Mouse (Mus musculus): Measurements from ENCODE around the gene Tom1l2. TPM values are rescaled to one million over a fixed set of nuclear protein-coding genes. Genes with fewer than 3 reads are reported as not detected.
A peak's percentile ranks its signal among the peaks of the same experiment; 100 is the strongest.

The Tom1l2 gene
- polyA plus RNA-seq, 1 experiment from 2014 or later = 29.5 TPM

- H3K4me2 ChIP-seq = no peak overlapping the region
- H3K27me3 ChIP-seq = no peaks in the 10 kb centered on the region
- peaks cover 18% of the 10 kb centered on the region for H3K4me1 ChIP-seq
- no peak for ATAC-seq (ENCODE audit: insufficient number of reproducible peaks, insufficient read depth, low FRiP score, low TSS enrichment, low read depth)
- H3K9ac ChIP-seq = no peak overlapping the region
- H3K27ac ChIP-seq = no peak overlapping the region
- 72% methylated on average over 11 of the region's 11 CpGs for WGBS
- peaks cover 25% of the 10 kb centered on the region for H3K36me3 ChIP-seq
- H3K4me3 ChIP-seq = no peak overlapping the region
- no peaks in the 10 kb centered on the region for H3K9me3 ChIP-seq
Observed at GRCm38 (mm10) chr11:60244503-60245143, 108.1 kb downstream of the Tom1l2 start.

DNA sequence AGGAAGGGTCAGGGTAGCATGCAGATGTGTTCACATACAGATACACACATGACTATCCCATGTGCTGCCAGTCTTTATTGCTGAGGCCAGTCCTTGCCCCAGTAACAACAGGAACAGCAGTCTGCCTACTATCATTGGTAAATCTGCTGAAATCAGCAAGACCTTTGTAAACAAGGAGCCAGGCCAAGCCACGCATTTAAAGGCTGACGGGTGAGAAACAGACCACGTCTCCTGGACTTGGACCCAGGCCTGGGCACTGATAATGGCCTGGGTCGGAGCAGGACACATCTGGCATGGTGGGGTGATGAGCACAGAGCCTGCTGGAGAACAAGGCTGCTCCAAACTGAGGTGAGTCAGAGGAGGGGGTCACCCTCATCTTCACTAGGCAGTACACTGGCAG, 112.2 kb downstream of the Tom1l2 start:
- 84% methylated on average over 4 of the region's 4 CpGs for WGBS
- H3K27me3 ChIP-seq = no peaks in the 10 kb centered on the region
- H3K9ac ChIP-seq = no peak overlapping the region
- no peak overlapping the region for H3K4me2 ChIP-seq
- no peaks in the 10 kb centered on the region for H3K4me1 ChIP-seq
- H3K9me3 ChIP-seq = no peaks in the 10 kb centered on the region
- no peak overlapping the region for H3K4me3 ChIP-seq
- H3K27ac ChIP-seq = no peak overlapping the region
- peaks cover 29% of the 10 kb centered on the region for H3K36me3 ChIP-seq
- no peak for ATAC-seq (ENCODE audit: insufficient number of reproducible peaks, insufficient read depth, low FRiP score, low TSS enrichment, low read depth)

GRCm38 (mm10) chr11:60235351-60235750, 117.4 kb downstream of the Tom1l2 start:
- no peak for ATAC-seq (ENCODE audit: insufficient number of reproducible peaks, insufficient read depth, low FRiP score, low TSS enrichment, low read depth)
- no peak overlapping the region for H3K4me3 ChIP-seq
- 78% methylated on average over 5 of the region's 5 CpGs for WGBS

DNA sequence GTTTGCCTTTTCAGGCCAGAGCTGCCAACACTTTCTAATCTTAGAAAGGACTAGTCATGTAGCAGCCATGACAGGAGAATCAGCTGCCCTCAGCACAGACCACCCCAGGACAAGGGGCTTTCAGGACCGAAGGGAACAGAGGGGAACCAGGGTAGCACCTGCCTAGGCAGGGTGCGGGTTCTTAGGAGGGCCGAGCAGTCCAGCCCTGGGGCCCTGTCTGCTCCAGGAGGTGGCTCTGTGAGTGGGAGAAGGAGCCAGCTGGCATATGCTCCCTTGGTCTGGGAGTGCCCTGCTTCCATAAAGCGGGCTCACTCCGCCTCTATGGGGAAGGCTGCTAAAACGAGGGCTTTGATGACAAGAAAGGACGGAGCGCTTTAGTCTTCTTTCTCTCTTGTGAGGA, 119.5 kb downstream of the Tom1l2 start:
- Histone ChIP-seq H3K9ac (no peak overlapping the region), H3K4me1 (peaks cover 25% of the 10 kb centered on the region), H3K4me2 (no peak overlapping the region), H3K36me3 (peaks cover 15% of the 10 kb centered on the region), H3K27me3 (no peaks in the 10 kb centered on the region), H3K9me3 (no peaks in the 10 kb centered on the region), H3K27ac (no peak overlapping the region), H3K4me3 (no peak overlapping the region)
- WGBS = 73% methylated on average over 8 of the region's 8 CpGs
- no peak for ATAC-seq (ENCODE audit: insufficient number of reproducible peaks, insufficient read depth, low FRiP score, low TSS enrichment, low read depth)

More at GRCm38 (mm10) chr11:60235351-60235750, 117.4 kb downstream of the Tom1l2 start:
- Histone ChIP-seq H3K27ac (no peak overlapping the region), H3K36me3 (peaks cover 8% of the 10 kb centered on the region), H3K27me3 (no peaks in the 10 kb centered on the region), H3K9ac (no peak overlapping the region), H3K9me3 (no peaks in the 10 kb centered on the region), H3K4me2 (no peak overlapping the region), H3K4me1 (peaks cover 17% of the 10 kb centered on the region)

- Histone ChIP-seq H3K36me3 (peaks cover 15% of the 10 kb centered on the region), H3K9me3 (no peaks in the 10 kb centered on the region), H3K27ac (0 out of 2 replicates have a peak overlapping the region, but pooled peaks have one; percentile 4), H3K4me2 (no peak overlapping the region), H3K9ac (0 out of 2 replicates have a peak overlapping the region, but pooled peaks have one; percentile 1), H3K4me1 (peaks cover 25% of the 10 kb centered on the region), H3K27me3 (no peaks in the 10 kb centered on the region), H3K4me3 (no peak overlapping the region)
- no peak for ATAC-seq (ENCODE audit: insufficient number of reproducible peaks, insufficient read depth, low FRiP score, low TSS enrichment, low read depth)
- 73% methylated on average over 14 of the region's 14 CpGs for WGBS
Observed at GRCm38 (mm10) chr11:60232441-60233058, 120.2 kb downstream of the Tom1l2 start.

GRCm38 (mm10) chr11:60231951-60232350, 120.8 kb downstream of the Tom1l2 start:
- H3K27me3 ChIP-seq = no peaks in the 10 kb centered on the region
- H3K4me2 ChIP-seq = no peak overlapping the region
- no peak overlapping the region for H3K4me3 ChIP-seq
- no peak for ATAC-seq (ENCODE audit: insufficient number of reproducible peaks, insufficient read depth, low FRiP score, low TSS enrichment, low read depth)
- no peak overlapping the region for H3K27ac ChIP-seq
- WGBS = 46% methylated on average over 4 of the region's 4 CpGs
- peaks cover 12% of the 10 kb centered on the region for H3K36me3 ChIP-seq
- peaks cover 25% of the 10 kb centered on the region for H3K4me1 ChIP-seq
- H3K9ac ChIP-seq = 0 out of 2 replicates have a peak overlapping the region, but pooled peaks have one; percentile 1
- no peaks in the 10 kb centered on the region for H3K9me3 ChIP-seq

DNA sequence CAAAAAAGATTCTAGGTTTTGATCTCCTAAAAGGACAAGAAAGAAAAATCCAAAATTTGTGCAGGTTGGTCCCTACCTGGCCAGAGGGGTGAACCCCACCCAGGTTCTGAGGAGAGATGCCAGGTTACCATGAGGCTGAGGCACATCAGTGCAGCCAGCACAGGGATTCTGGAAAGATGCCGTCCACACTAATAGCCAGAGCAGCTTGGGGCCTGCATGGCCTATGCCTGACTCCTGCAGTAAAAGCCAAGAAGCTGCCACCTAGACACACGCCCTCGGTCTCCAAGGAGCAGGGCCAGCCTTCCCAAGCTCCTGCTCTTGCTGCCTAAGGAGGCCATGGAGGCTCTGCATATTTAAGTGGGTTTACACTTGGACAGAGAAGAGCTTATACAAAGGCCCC, 121.4 kb downstream of the Tom1l2 start:
- H3K4me1 ChIP-seq = peaks cover 25% of the 10 kb centered on the region
- H3K27me3 ChIP-seq = no peaks in the 10 kb centered on the region
- peak overlapping the region; percentile 1; the same call in 1 of the 2 replicates for H3K9ac ChIP-seq
- no peak overlapping the region for H3K27ac ChIP-seq
- no peak overlapping the region for H3K4me2 ChIP-seq
- H3K9me3 ChIP-seq = no peaks in the 10 kb centered on the region
- ATAC-seq (ENCODE audit: insufficient number of reproducible peaks, insufficient read depth, low FRiP score, low TSS enrichment, low read depth) = no peak
- H3K4me3 ChIP-seq = no peak overlapping the region
- 75% methylated on average over 3 of the region's 3 CpGs for WGBS
- H3K36me3 ChIP-seq = peaks cover 11% of the 10 kb centered on the region

- Histone ChIP-seq H3K27me3 (no peaks in the 10 kb centered on the region), H3K4me2 (no peak overlapping the region), H3K36me3 (peaks cover 11% of the 10 kb centered on the region), H3K27ac (no peak overlapping the region), H3K4me3 (no peak overlapping the region), H3K9ac (no peak overlapping the region), H3K4me1 (peaks cover 25% of the 10 kb centered on the region), H3K9me3 (no peaks in the 10 kb centered on the region)
- 91% methylated on average over 7 of the region's 7 CpGs for WGBS
- ATAC-seq (ENCODE audit: insufficient number of reproducible peaks, insufficient read depth, low FRiP score, low TSS enrichment, low read depth) = no peak
Observed at GRCm38 (mm10) chr11:60230512-60230911, 122.2 kb downstream of the Tom1l2 start.

- WGBS = 63% methylated on average over 13 of the region's 13 CpGs
- Histone ChIP-seq H3K27ac (no peak overlapping the region), H3K9ac (no peak overlapping the region), H3K9me3 (no peaks in the 10 kb centered on the region), H3K4me3 (no peak overlapping the region), H3K27me3 (no peaks in the 10 kb centered on the region), H3K4me1 (peaks cover 25% of the 10 kb centered on the region), H3K36me3 (peaks cover 11% of the 10 kb centered on the region), H3K4me2 (no peak overlapping the region)
- no peak for ATAC-seq (ENCODE audit: insufficient number of reproducible peaks, insufficient read depth, low FRiP score, low TSS enrichment, low read depth)
Observed at GRCm38 (mm10) chr11:60229821-60230220, 122.9 kb downstream of the Tom1l2 start.

- Histone ChIP-seq H3K4me1 (peaks cover 25% of the 10 kb centered on the region), H3K4me2 (no peak overlapping the region), H3K4me3 (no peak overlapping the region), H3K9ac (no peak overlapping the region), H3K36me3 (peaks cover 11% of the 10 kb centered on the region), H3K27ac (no peak overlapping the region), H3K9me3 (no peaks in the 10 kb centered on the region), H3K27me3 (no peaks in the 10 kb centered on the region)
- WGBS = 64% methylated on average over 3 of the region's 3 CpGs
- ATAC-seq (ENCODE audit: insufficient number of reproducible peaks, insufficient read depth, low FRiP score, low TSS enrichment, low read depth) = no peak
Observed at GRCm38 (mm10) chr11:60228525-60228924, 124.2 kb downstream of the Tom1l2 start.

DNA sequence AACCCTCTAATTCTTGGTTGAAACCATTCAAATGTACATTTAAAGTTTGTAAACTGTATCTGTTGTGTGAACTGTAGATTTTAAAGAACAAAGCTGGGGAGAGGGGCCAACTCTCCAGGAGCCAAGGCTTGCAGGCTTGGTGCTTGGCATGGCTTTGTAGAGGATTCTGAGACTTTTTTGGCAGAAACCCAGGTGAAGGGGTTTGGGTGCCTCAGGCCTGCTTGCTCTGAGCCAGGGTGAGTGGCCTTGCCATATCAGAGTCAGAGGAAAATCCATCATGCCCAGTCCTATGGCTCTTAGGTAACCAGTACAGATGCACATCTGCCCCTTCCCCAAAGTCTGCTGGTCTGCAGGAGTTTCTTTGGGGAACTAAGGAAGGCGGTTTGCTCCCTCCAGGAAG, 126.8 kb downstream of the Tom1l2 start:
- Histone ChIP-seq H3K4me1 (peaks cover 28% of the 10 kb centered on the region), H3K27me3 (no peaks in the 10 kb centered on the region), H3K9ac (no peak overlapping the region), H3K36me3 (peaks cover 11% of the 10 kb centered on the region), H3K27ac (no peak overlapping the region), H3K9me3 (no peaks in the 10 kb centered on the region), H3K4me2 (no peak overlapping the region), H3K4me3 (no peak overlapping the region)
- no peak for ATAC-seq (ENCODE audit: insufficient number of reproducible peaks, insufficient read depth, low FRiP score, low TSS enrichment, low read depth)
- 58% methylated on average over 1 of the region's 1 CpGs for WGBS

- Histone ChIP-seq H3K27ac (no peak overlapping the region), H3K36me3 (peaks cover 11% of the 10 kb centered on the region), H3K4me3 (no peak overlapping the region), H3K9me3 (no peaks in the 10 kb centered on the region), H3K27me3 (no peaks in the 10 kb centered on the region), H3K4me2 (no peak overlapping the region), H3K9ac (no peak overlapping the region), H3K4me1 (peaks cover 24% of the 10 kb centered on the region)
- no peak for ATAC-seq (ENCODE audit: insufficient number of reproducible peaks, insufficient read depth, low FRiP score, low TSS enrichment, low read depth)
- WGBS = 48% methylated on average over 4 of the region's 4 CpGs
Observed at GRCm38 (mm10) chr11:60224676-60225075, 128.0 kb downstream of the Tom1l2 start.

Measured in embryonic facial prominence, embryonic 13.5 days (tissue).